18 mouse cellular contexts compared by ENCODE assay signal in genomic region chr11:56792691-56793090, GRCm38 (mm10).
A peak's percentile ranks its signal among the peaks of the same experiment; 100 is the strongest.
DNase-seq lines count a peak whose midpoint lies in the region; TF ChIP-seq lines count a peak whose summit lies in the region.
"Had no signal": no experiment of that assay in that cellular context is flagged by ENCODE, and none has a peak within 500 bp of the region (broad histone marks: within the 10 kb centered on the region; RNA-seq: fewer than 3 reads in every experiment).

No protein-coding gene starts in this region.

- intact Hi-C loops in left cerebral cortex, postnatal 14 days (cut with DNase I), result no loop called here

- no peak for TF ChIP-seq CTCF in layer of hippocampus, adult 2 months (conservative IDR thresholded peaks at IDR 0.05)

- no peak for DNase-seq in layer of hippocampus, adult 2 months (ENCODE audit: low spot score in 2 of 2)
- DNase-seq in layer of hippocampus, adult 9-10 months (ENCODE audit: low spot score), result no peak
- peak; percentile 17 to 26 for DNase-seq in right cerebral cortex, adult 2 months (ENCODE audit: low spot score in 2 of 2)
- DNase-seq in right cerebral cortex, postnatal 4 days, result no peak
- peak; percentile 13 to 27 for DNase-seq in left cerebral cortex, postnatal 14 days (ENCODE audit: low spot score in 2 of 2)
- peak; percentile 76 for DNase-seq in telencephalon, adult 2 months (ENCODE audit: low read depth, low spot score)
- DNase-seq in urinary bladder, postnatal 10 days (ENCODE audit: low spot score), result no peak
- no peak for DNase-seq in lung, postnatal 25 days (ENCODE audit: low spot score)
- DNase-seq: adrenal gland, adult 2 months; adrenal gland, postnatal 25 days; cerebellum, adult 8-10 months; cerebellum, postnatal 14 days; gastrocnemius, postnatal 14 days; heart, adult 11 months; heart, postnatal 36 days had no signal

- 0 out of 2 replicates have a peak overlapping the region, but pooled peaks have one; percentile 43 for H3K27ac ChIP-seq in layer of hippocampus, adult 2 months
- H3K27ac ChIP-seq: embryonic facial prominence, embryonic 12.5 days; forebrain, embryonic 12.5 days; heart, embryonic 13.5 days had no signal

- H3K4me3 ChIP-seq in layer of hippocampus, adult 2 months, result no peak overlapping the region
- H3K4me3 ChIP-seq: embryonic facial prominence, embryonic 12.5 days; forebrain, embryonic 12.5 days; heart, embryonic 13.5 days had no signal

Comparison
In these comparisons a context has a peak if more than half of its experiments do, and no peak if none do; other contexts are left out.
1. DNase-seq: peak in right cerebral cortex, adult 2 months (2 of 2), left cerebral cortex, postnatal 14 days (2 of 2) and telencephalon, adult 2 months (single experiment); none in layer of hippocampus, adult 2 months (0 of 2), layer of hippocampus, adult 9-10 months (single experiment), right cerebral cortex, postnatal 4 days (single experiment), urinary bladder, postnatal 10 days (single experiment) and lung, postnatal 25 days (single experiment).